Mouse (Mus musculus) CH12.LX (cell line): Measurements from ENCODE around the gene 4930562C15Rik. TPM values are rescaled to one million over a fixed set of nuclear protein-coding genes. Genes with fewer than 3 reads are reported as not detected.

Experiments
- DNase-seq: peaks from one replicate; pipeline ENCODE4 v3.0.0-alpha.2; 2013; ENCODE audit errors: extremely low read depth
- H3K27ac ChIP-seq: 2 replicates; pipeline ENCODE4 v1.5.1; 2012; ENCODE audit warnings: low read depth, mild to moderate bottlenecking, control low read depth, moderate library complexity; ENCODE audit not compliant: insufficient read depth
- H3K27me3 ChIP-seq: replicated peaks from 2 replicates; pipeline ENCODE3; 2012; ENCODE audit warnings: inconsistent platforms
- H3K36me3 ChIP-seq, 2 experiments: replicated peaks in 1 of 2; 2 replicates each; pipeline versions ENCODE3 to v1.6.1; 2012; ENCODE audit warnings: inconsistent platforms in 1 of 2, low read length in 1 of 2, mild to moderate bottlenecking in 1 of 2, mixed read lengths in 1 of 2, moderate library complexity in 1 of 2; ENCODE audit not compliant: control insufficient read depth in 1 of 2, insufficient read depth in 1 of 2
- H3K4me1 ChIP-seq, 2 experiments: 2 replicates each; pipeline ENCODE4 v1.6.1; 2012; ENCODE audit warnings: inconsistent platforms in 1 of 2, moderate library complexity in 1 of 2; ENCODE audit not compliant: insufficient read depth in 2 of 2, control insufficient read depth in 1 of 2
- H3K4me2 ChIP-seq: 2 replicates; pipeline ENCODE4 v1.6.1; 2012; ENCODE audit warnings: low read depth, mild to moderate bottlenecking, control low read depth; ENCODE audit not compliant: poor library complexity, insufficient read depth, severe bottlenecking
- H3K4me3 ChIP-seq, 3 experiments: fragments of 150-350 bp in 1 of 3; sonication (generic) in 1 of 3; replicated peaks in 1 of 3; 2 replicates each; pipeline versions ENCODE3 to v1.5.1; 2011 to 2012; ENCODE audit warnings: low read depth in 2 of 3, low read length in 2 of 3, mild to moderate bottlenecking in 2 of 3, moderate library complexity in 2 of 3, control low read depth in 1 of 3, improper control_type of control experiment in 1 of 3, inconsistent platforms in 1 of 3, mixed read lengths in 1 of 3; ENCODE audit not compliant: poor library complexity in 1 of 3
- H3K79me2 ChIP-seq: replicated peaks from 2 replicates; pipeline ENCODE4 v1.6.1; 2012; ENCODE audit warnings: mild to moderate bottlenecking, moderate library complexity; ENCODE audit not compliant: control insufficient read depth, poor library complexity, insufficient read depth, severe bottlenecking; ENCODE audit errors: extremely low read depth
- H3K9ac ChIP-seq: 2 replicates; pipeline ENCODE4 v1.6.1; 2012; ENCODE audit warnings: low read depth, mild to moderate bottlenecking, control low read depth, moderate library complexity; ENCODE audit not compliant: insufficient read depth
- H3K9me3 ChIP-seq: replicated peaks from 2 replicates; pipeline ENCODE3; 2012; ENCODE audit warnings: low read length, inconsistent platforms, mixed read lengths
- BHLHE40 ChIP-seq: IDR thresholded peaks from 2 replicates; pipeline ENCODE4 v1.6.1; 2011; ENCODE audit warnings: mild to moderate bottlenecking, low read depth, low read length, improper control_type of control experiment
- CHD1 ChIP-seq: IDR thresholded peaks from 2 replicates; pipeline ENCODE4 v1.6.1; 2012; ENCODE audit warnings: low read depth, low read length, improper control_type of control experiment, inconsistent platforms
- CHD2 ChIP-seq: IDR thresholded peaks from 2 replicates; pipeline ENCODE4 v1.6.1; 2011; ENCODE audit warnings: low read length, improper control_type of control experiment
- CTCF ChIP-seq, 2 experiments: IDR thresholded peaks in 1 of 2; conservative IDR thresholded peaks in 1 of 2; 2 replicates each; pipeline ENCODE4 v1.5.1; 2011 to 2012; ENCODE audit warnings: low read depth in 2 of 2, low read length in 2 of 2, improper control_type of control experiment in 1 of 2, inconsistent platforms in 1 of 2, mild to moderate bottlenecking in 1 of 2, moderate library complexity in 1 of 2
- E2F4 ChIP-seq: IDR thresholded peaks from 2 replicates; pipeline ENCODE4 v1.6.1; 2011; ENCODE audit warnings: low read depth, low read length, improper control_type of control experiment; ENCODE audit not compliant: insufficient replicate concordance
- ELF1 ChIP-seq: IDR thresholded peaks from 2 replicates; pipeline ENCODE4 v1.6.1; 2014; ENCODE audit warnings: low read depth, mild to moderate bottlenecking, inconsistent platforms, low read length, improper control_type of control experiment
- EP300 ChIP-seq: IDR thresholded peaks from 2 replicates; pipeline ENCODE4 v1.6.1; 2011; ENCODE audit warnings: low read length, improper control_type of control experiment
- ETS1 ChIP-seq: conservative IDR thresholded peaks from 2 replicates; pipeline ENCODE4 v1.6.1; 2012; ENCODE audit warnings: low read depth, mild to moderate bottlenecking, inconsistent platforms, low read length, improper control_type of control experiment, moderate library complexity
- GABPA ChIP-seq: IDR thresholded peaks from 2 replicates; pipeline ENCODE4 v1.6.1; 2012; ENCODE audit warnings: low read depth, low read length, improper control_type of control experiment, inconsistent platforms; ENCODE audit not compliant: insufficient replicate concordance
- HCFC1 ChIP-seq: IDR thresholded peaks from 2 replicates; pipeline ENCODE4 v1.6.1; 2012; ENCODE audit warnings: low read depth, mild to moderate bottlenecking, inconsistent platforms, low read length, improper control_type of control experiment
- IRF4 ChIP-seq: IDR thresholded peaks from 2 replicates; pipeline ENCODE4 v1.6.1; 2014; ENCODE audit warnings: low read depth, mild to moderate bottlenecking, inconsistent platforms, low read length, improper control_type of control experiment
- JUN ChIP-seq: IDR thresholded peaks from 2 replicates; pipeline ENCODE4 v1.6.1; 2011; ENCODE audit warnings: low read depth, mild to moderate bottlenecking, low read length, improper control_type of control experiment, moderate library complexity; ENCODE audit not compliant: insufficient read depth
- JUND ChIP-seq: conservative IDR thresholded peaks from 2 replicates; pipeline ENCODE4 v1.6.1; 2011; ENCODE audit warnings: low read depth, low read length, improper control_type of control experiment
- KAT2A ChIP-seq: IDR thresholded peaks from 2 replicates; pipeline ENCODE4 v1.6.1; 2012; ENCODE audit warnings: low read length, improper control_type of control experiment, inconsistent platforms; ENCODE audit not compliant: insufficient replicate concordance
- MAFK ChIP-seq: IDR thresholded peaks from 2 replicates; pipeline ENCODE4 v1.6.1; 2011; ENCODE audit warnings: low read length, improper control_type of control experiment; ENCODE audit not compliant: insufficient replicate concordance
- MAX ChIP-seq: IDR thresholded peaks from 2 replicates; pipeline ENCODE4 v1.6.1; 2011; ENCODE audit warnings: low read length, improper control_type of control experiment
- MAZ ChIP-seq: IDR thresholded peaks from 2 replicates; pipeline ENCODE4 v1.6.1; 2012; ENCODE audit warnings: low read depth, mild to moderate bottlenecking, inconsistent platforms, low read length, improper control_type of control experiment, moderate library complexity
- MEF2A ChIP-seq: IDR thresholded peaks from 2 replicates; pipeline ENCODE4 v1.6.1; 2014; ENCODE audit warnings: low read depth, mild to moderate bottlenecking, inconsistent platforms, low read length, improper control_type of control experiment, borderline replicate concordance
- MXI1 ChIP-seq: IDR thresholded peaks from 2 replicates; pipeline ENCODE4 v1.6.1; 2011; ENCODE audit warnings: mild to moderate bottlenecking, low read depth, low read length, improper control_type of control experiment
- MYC ChIP-seq: IDR thresholded peaks from 2 replicates; pipeline ENCODE4 v1.6.1; 2011; ENCODE audit warnings: low read depth, mild to moderate bottlenecking, improper control_type of control experiment, low read length
- NELFE ChIP-seq: IDR thresholded peaks from 2 replicates; pipeline ENCODE4 v1.6.1; 2011; ENCODE audit warnings: low read depth, low read length, improper control_type of control experiment
- NRF1 ChIP-seq: IDR thresholded peaks from 2 replicates; pipeline ENCODE4 v1.6.1; 2014; ENCODE audit warnings: low read depth, mild to moderate bottlenecking, inconsistent platforms, low read length, improper control_type of control experiment, moderate library complexity
- PAX5 ChIP-seq: IDR thresholded peaks from 2 replicates; pipeline ENCODE4 v1.6.1; 2012; ENCODE audit warnings: low read length, inconsistent platforms, mixed read lengths
- POLR2A ChIP-seq: IDR thresholded peaks from 2 replicates; pipeline ENCODE4 v1.6.1; 2011; ENCODE audit warnings: low read depth, mild to moderate bottlenecking, improper control_type of control experiment, low read length
- POLR2AphosphoS2 ChIP-seq: IDR thresholded peaks from 2 replicates; pipeline ENCODE4 v1.6.1; 2011; ENCODE audit warnings: low read depth, low read length, improper control_type of control experiment
- RAD21 ChIP-seq: IDR thresholded peaks from 2 replicates; pipeline ENCODE4 v1.6.1; 2011; ENCODE audit warnings: low read depth, mild to moderate bottlenecking, low read length, improper control_type of control experiment, moderate library complexity
- RCOR1 ChIP-seq: conservative IDR thresholded peaks from 2 replicates; pipeline ENCODE4 v1.6.1; 2012; ENCODE audit warnings: low read depth, mild to moderate bottlenecking, inconsistent platforms, low read length, improper control_type of control experiment
- SIN3A ChIP-seq: IDR thresholded peaks from 2 replicates; pipeline ENCODE4 v1.6.1; 2012; ENCODE audit warnings: low read length, improper control_type of control experiment, inconsistent platforms
- SMC3 ChIP-seq: IDR thresholded peaks from 2 replicates; pipeline ENCODE4 v1.6.1; 2011; ENCODE audit warnings: low read depth, low read length, improper control_type of control experiment
- TBP ChIP-seq: conservative IDR thresholded peaks from 2 replicates; pipeline ENCODE4 v1.6.1; 2011; ENCODE audit warnings: low read depth, low read length, improper control_type of control experiment
- TCF12 ChIP-seq: IDR thresholded peaks from 2 replicates; pipeline ENCODE4 v1.6.1; 2014; ENCODE audit warnings: low read depth, mild to moderate bottlenecking, inconsistent platforms, low read length, improper control_type of control experiment
- UBTF ChIP-seq: IDR thresholded peaks from 2 replicates; pipeline ENCODE4 v1.6.1; 2012; ENCODE audit warnings: low read depth, mild to moderate bottlenecking, inconsistent platforms, low read length, improper control_type of control experiment, moderate library complexity
- USF1 ChIP-seq: IDR thresholded peaks from 2 replicates; pipeline ENCODE4 v1.6.1; 2014; ENCODE audit warnings: low read depth, mild to moderate bottlenecking, inconsistent platforms, low read length, improper control_type of control experiment
- USF2 ChIP-seq: conservative IDR thresholded peaks from 2 replicates; pipeline ENCODE4 v1.6.1; 2011; ENCODE audit warnings: low read depth, low read length, improper control_type of control experiment
- ZC3H11A ChIP-seq: IDR thresholded peaks from 2 replicates; pipeline ENCODE4 v1.6.1; 2012; ENCODE audit warnings: low read depth, mild to moderate bottlenecking, inconsistent platforms, low read length, improper control_type of control experiment
- ZKSCAN1 ChIP-seq: IDR thresholded peaks from 2 replicates; pipeline ENCODE4 v1.6.1; 2012; ENCODE audit warnings: low read depth, inconsistent platforms, low read length, improper control_type of control experiment, borderline replicate concordance
- ZMIZ1 ChIP-seq: IDR thresholded peaks from 2 replicates; pipeline ENCODE4 v1.6.1; 2012; ENCODE audit warnings: low read depth, mild to moderate bottlenecking, inconsistent platforms, low read length, improper control_type of control experiment
- ZNF384 ChIP-seq: IDR thresholded peaks from 2 replicates; pipeline ENCODE4 v1.6.1; 2012; ENCODE audit warnings: low read depth, low read length, improper control_type of control experiment, inconsistent platforms
- dilution Hi-C: fragments of 300-500 bp; cut with MboI; formaldehyde crosslinking; loops from 2 replicates; pipeline ENCODE4 v1.14.3; 2020; ENCODE audit warnings: low sequenced_read_pairs; ENCODE audit not compliant: extremely low pct_unique_long_range_greater_than_20kb, extremely low pct_ligation_motif_present
- in situ Hi-C: fragments of 300-500 bp; cut with MboI; formaldehyde crosslinking; loops from 3 replicates; pipeline ENCODE4 v1.14.3; 2019; ENCODE audit warnings: low sequenced_read_pairs, low pct_ligation_motif_present, low pct_unique_long_range_greater_than_20kb, mixed read lengths
- polyA plus RNA-seq: library from polyadenylated mRNA; unstranded; fragments of >175 nt; gene quantifications from 2 replicates; pipeline ENCODE4 v1.2.1, GENCODE M21; 2012; ENCODE audit warnings: low read depth; ENCODE audit not compliant: insufficient read length
- total RNA-seq, 2 experiments: library from RNA; depleted of rRNA; stranded (reverse); fragments of 300-350 nt in 1 of 2; fragments of >200 nt in 1 of 2; gene quantifications; 2 replicates each; pipeline ENCODE4 v1.2.3; 2012 to 2014

4930562C15Rik gene
- total and polyA plus RNA-seq, 3 experiments: 0.13 to 0.80 (median 0.20) TPM

DNA sequence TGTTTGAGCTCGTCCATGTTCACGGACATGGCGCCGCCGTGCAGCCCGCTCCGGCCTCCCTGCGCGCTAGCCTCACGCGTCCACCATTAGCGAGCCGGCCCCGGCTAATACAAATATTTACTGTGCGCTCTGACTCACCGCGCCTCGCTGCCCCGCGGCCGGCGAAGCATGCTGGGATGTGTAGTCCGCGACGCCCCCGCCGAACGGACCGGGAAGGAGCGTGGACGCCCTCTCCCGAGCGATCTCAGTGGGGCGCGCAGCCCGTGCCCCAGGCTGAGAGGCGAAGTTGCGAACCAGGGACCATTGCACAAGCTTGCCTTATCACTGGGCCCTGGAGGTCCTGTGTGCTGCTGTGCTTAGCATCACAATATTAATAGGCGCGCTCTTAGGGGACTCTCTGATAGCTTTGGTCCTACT, 44.5 kb downstream of the 4930562C15Rik start:
- Histone ChIP-seq H3K9me3 (no peaks in the 10 kb centered on the region), H3K27ac (peak overlapping the region; percentile 76), H3K4me2 (peak overlapping the region; percentile 33; the same call in 1 of the 2 replicates), H3K9ac (peak overlapping the region; percentile 79), H3K79me2 (peaks cover 20% of the 10 kb centered on the region), H3K4me3 (peak overlapping the region; percentile 65 to 86 (median 83)), H3K36me3 (peaks cover 18 to 33% of the 10 kb centered on the region in 2 experiments), H3K4me1 (peaks cover 12 to 28% of the 10 kb centered on the region in 2 experiments), H3K27me3 (no peaks in the 10 kb centered on the region)
- in situ Hi-C loops (no loop called here), dilution Hi-C loops (no loop called here)
- TF ChIP-seq MAZ (peak; percentile 57), RCOR1 (no peak), POLR2AphosphoS2 (no peak; the same call in 1 of the 2 replicates), KAT2A (peak; percentile 92; the same call in 1 of the 2 replicates), E2F4 (0 out of 2 replicates have a peak, but pooled peaks have one; percentile 49), SMC3 (peak; percentile 48), MAFK (no peak; the same call in 1 of the 2 replicates), ETS1 (peak; percentile 28; the same call in 1 of the 2 replicates), ELF1 (peak; percentile 76), USF1 (no peak), USF2 (no peak), CHD2 (no peak), ZC3H11A (no peak), POLR2A (peak; percentile 50), PAX5 (no peak), MXI1 (0 out of 2 replicates have a peak, but pooled peaks have one; percentile 25), IRF4 (peak; percentile 76; the same call in 1 of the 2 replicates), JUN (no peak), ZNF384 (no peak), UBTF (peak; percentile 38; the same call in 1 of the 2 replicates), MAX (peak; percentile 71), NRF1 (peak; percentile 71), CHD1 (0 out of 2 replicates have a peak, but pooled peaks have one; percentile 10), EP300 (no peak), TCF12 (peak; percentile 75), BHLHE40 (peak; percentile 57), JUND (no peak), MEF2A (0 out of 2 replicates have a peak, but pooled peaks have one; percentile 44), HCFC1 (peak; percentile 94), ZKSCAN1 (no peak), SIN3A (peak; percentile 93; the same call in 1 of the 2 replicates), TBP (no peak), ZMIZ1 (peak; percentile 73), CTCF (conservative IDR thresholded peaks at IDR 0.05 in 1 of 2, IDR thresholded peaks at IDR 0.05 in 1 of 2; ENCODE audit: low read depth in 2 of 2, low read length in 2 of 2) (peak in 1 of 2 experiments; percentile 64; a peak in 2 of 4 replicates), RAD21 (peak; percentile 47), GABPA (no peak; the same call in 1 of the 2 replicates), MYC (no peak), NELFE (peak; percentile 75)
- DNase-seq: peak; percentile 83
